Mouse (Mus musculus): ENCODE results near the gene Usp32.
A peak's percentile ranks its signal among the peaks of the same experiment; 100 is the strongest.
"Not testable (repeated sequence)": the region's sequence is repeated elsewhere in the genome, so short reads cannot be mapped to it uniquely, and the experiment has no call there.

The Usp32 gene

GRCm38 (mm10) chr11:85139581-85140540 is at the start of gene Usp32:
Gene Usp32 (minus strand): TSS chr11:85140161.
- peak; percentile 93 for DNase-seq (ENCODE audit: low spot score)

- DNase-seq (ENCODE audit: low spot score): no peak
Measured at GRCm38 (mm10) chr11:85189110-85189509, 49.1 kb upstream of the Usp32 start.

GRCm38 (mm10) chr11:85184839-85185238 is 44.9 kb upstream of the Usp32 start:
- no peak for DNase-seq (ENCODE audit: low spot score)

GRCm38 (mm10) chr11:85184082-85184481 is 44.1 kb upstream of the Usp32 start:
- DNase-seq (ENCODE audit: low spot score): peak; percentile 21

GRCm38 (mm10) chr11:85183284-85183779 is 43.4 kb upstream of the Usp32 start:
- peak; percentile 13 for DNase-seq (ENCODE audit: low spot score)

GRCm38 (mm10) chr11:85182617-85183283 is 42.8 kb upstream of the Usp32 start:
- DNase-seq (ENCODE audit: low spot score): peak; percentile 56

GRCm38 (mm10) chr11:85178413-85178812 is 38.5 kb upstream of the Usp32 start:
- no peak for DNase-seq (ENCODE audit: low spot score)

- DNase-seq (ENCODE audit: low spot score): no peak
Measured at GRCm38 (mm10) chr11:85177761-85178160, 37.8 kb upstream of the Usp32 start.

GRCm38 (mm10) chr11:85175941-85176340 is 36.0 kb upstream of the Usp32 start:
- DNase-seq (ENCODE audit: low spot score): no peak

- no peak for DNase-seq (ENCODE audit: low spot score)
Measured at GRCm38 (mm10) chr11:85170833-85171232, 30.9 kb upstream of the Usp32 start.

GRCm38 (mm10) chr11:85170058-85170740 is 30.2 kb upstream of the Usp32 start, which contains the start of gene 1700125H20Rik:
Gene 1700125H20Rik (plus strand): TSS chr11:85170404.
- DNase-seq (ENCODE audit: low spot score): peak; percentile 90

- no peak for DNase-seq (ENCODE audit: low spot score)
Measured at GRCm38 (mm10) chr11:85167503-85167902, 27.5 kb upstream of the Usp32 start.

GRCm38 (mm10) chr11:85164371-85164770 is 24.4 kb upstream of the Usp32 start:
- DNase-seq (ENCODE audit: low spot score): no peak

- DNase-seq (ENCODE audit: low spot score): not testable (repeated sequence)
Measured at GRCm38 (mm10) chr11:85163014-85163413, 23.1 kb upstream of the Usp32 start.

GRCm38 (mm10) chr11:85157301-85157700 is 17.3 kb upstream of the Usp32 start:
- DNase-seq (ENCODE audit: low spot score): no peak

- DNase-seq (ENCODE audit: low spot score): no peak
Measured at GRCm38 (mm10) chr11:85152256-85152930, 12.4 kb upstream of the Usp32 start.

GRCm38 (mm10) chr11:85138776-85139474 is 1.0 kb downstream of the Usp32 start:
- peak; percentile 2 for DNase-seq (ENCODE audit: low spot score)

- no peak for DNase-seq (ENCODE audit: low spot score)
Measured at GRCm38 (mm10) chr11:85131542-85131941, 8.4 kb downstream of the Usp32 start.

- no peak for DNase-seq (ENCODE audit: low spot score)
Measured at GRCm38 (mm10) chr11:85128883-85129282, 11.1 kb downstream of the Usp32 start.

GRCm38 (mm10) chr11:85126257-85127102 is 13.5 kb downstream of the Usp32 start:
- DNase-seq (ENCODE audit: low spot score): no peak

Measured in ovary, postnatal 14 days (tissue).